Mouse (Mus musculus) heart, postnatal 14 days (tissue): Measurements from ENCODE around the gene Rwdd3. TPM values are rescaled to one million over a fixed set of nuclear protein-coding genes. Genes with fewer than 3 reads are reported as not detected.

Source experiments
- DNase-seq, 2 experiments: peaks; one replicate each; pipeline ENCODE4 v3.0.0; 2021 to 2022
- intact Hi-C: fragments of 180-260 bp; cut with DNase I; formaldehyde crosslinking; loops from one replicate; pipeline ENCODE4 v1.15.1; 2025
- long read RNA-seq, 2 experiments: library from polyadenylated mRNA; stranded (forward); transcript quantifications; one replicate each; pipeline ENCODE4 v2.0.0; 2021
- total RNA-seq, 2 experiments: library from RNA; stranded (reverse); gene quantifications; 2 replicates each; pipeline ENCODE4 v1.2.3; 2021

Gene Rwdd3
- 1 to 10 TPM; 1.3 to 1.9 TPM for total RNA-seq
- long read RNA-seq, experiment 1, partial matches to known transcripts = 0 of 1 reads
- long read RNA-seq, experiment 1, other reads (novel, unspliced or antisense) = 0 of 1 reads
- long read RNA-seq, experiment 2, partial matches to known transcripts = 0 of 4 reads
- long read RNA-seq, experiment 2, other reads (novel, unspliced or antisense) = 1 of 4 reads

DNA sequence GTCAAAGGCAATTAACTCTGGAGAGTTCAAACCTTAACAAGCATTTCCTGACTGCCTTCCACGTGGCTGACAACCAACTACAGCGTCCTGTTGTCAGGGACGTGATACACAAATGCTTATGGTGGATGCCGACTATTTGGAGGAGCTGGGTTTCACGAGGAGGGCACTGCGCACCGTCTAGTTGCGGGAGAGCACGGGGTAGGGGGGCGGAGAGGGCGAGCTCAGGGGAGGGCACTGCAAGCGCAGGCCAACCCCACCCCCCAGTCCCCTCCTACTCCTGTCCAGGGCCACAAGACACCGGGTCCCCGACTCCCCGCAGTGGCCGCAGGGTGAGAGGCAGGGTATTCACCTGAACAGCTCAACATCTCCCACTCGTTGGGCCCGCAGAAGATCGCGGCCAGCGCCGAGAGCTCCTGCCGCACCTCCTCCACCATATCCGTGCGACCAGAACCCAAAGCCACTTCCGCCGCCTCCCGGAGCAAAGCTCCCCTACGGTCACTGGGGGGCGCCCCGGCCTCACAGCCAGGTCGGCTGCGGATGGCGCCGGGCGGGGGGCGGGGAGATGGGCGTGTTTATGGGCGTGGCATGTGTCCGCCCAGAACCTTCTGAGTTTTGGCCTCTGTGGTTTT, at the start of gene Rwdd3:
Gene Rwdd3, minus strand, starts transcription at position 453 of the 629 bp plus-strand sequence.
- DNase-seq = peak; percentile 89 to 92
- intact Hi-C loops = loop anchor here (1.0 to 10.0 kb wide), 4 partner anchors 121 to 327 kb away; partner anchors contain the start of gene Cnn3

DNA sequence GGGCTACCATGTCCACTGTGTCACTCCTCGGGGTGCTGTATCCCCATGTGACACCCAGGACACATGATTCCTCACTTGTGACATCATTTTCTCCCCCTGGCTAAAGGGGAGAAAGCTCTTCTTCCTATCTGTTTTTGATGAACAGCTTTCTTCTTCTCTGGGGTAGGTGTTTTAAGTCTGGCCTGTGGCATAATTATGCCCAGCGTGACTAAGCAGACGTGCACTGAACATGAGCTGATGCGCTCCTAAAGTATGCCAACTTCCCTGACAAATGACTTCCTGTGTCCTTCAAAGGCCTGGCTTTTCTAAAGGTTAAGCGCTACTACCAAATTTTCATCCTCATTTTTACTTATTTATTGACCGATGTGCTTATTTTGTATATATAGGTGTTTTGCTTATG, 45.5 kb upstream of the Rwdd3 start:
- intact Hi-C loops = no loop called here
- DNase-seq = no peak

DNA sequence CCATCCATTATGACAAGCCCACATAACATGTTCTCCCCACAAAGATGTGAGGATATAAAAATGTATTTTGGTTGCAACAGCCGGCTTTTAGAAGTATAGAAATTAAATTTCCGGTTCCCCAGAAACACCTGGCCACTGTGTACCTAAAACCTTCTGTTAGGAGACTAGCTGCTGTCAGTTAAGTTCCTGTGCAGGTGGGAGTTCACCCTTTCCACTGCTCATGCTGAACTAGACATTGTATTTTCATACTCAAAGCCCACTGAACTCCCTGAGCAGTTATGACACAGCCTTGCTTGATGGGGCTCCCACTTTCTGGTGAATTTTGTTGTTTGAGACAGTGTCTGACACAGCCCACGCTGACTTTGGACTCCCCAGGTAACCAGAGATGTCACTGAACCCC, 42.0 kb upstream of the Rwdd3 start:
- intact Hi-C loops = no loop called here
- no peak for DNase-seq

DNA sequence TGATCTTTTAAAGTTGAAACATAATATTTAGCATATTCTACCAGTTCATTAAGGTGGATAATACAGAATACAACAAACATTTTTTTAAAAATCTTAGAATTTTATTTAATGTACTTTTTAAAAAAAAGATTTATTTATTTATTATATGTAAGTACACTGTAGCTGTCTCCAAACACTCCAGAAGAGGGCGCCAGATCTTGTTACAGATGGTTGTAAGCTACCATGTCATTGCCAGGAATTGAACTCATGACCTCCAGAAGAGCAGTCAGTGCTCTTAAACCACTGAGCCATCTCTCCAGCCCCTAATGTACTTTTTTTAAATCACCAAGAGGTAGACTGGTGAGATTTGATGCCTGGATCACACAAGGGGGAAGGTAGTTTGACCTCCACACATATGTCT, 40.7 kb upstream of the Rwdd3 start:
- intact Hi-C loops = no loop called here
- DNase-seq = no peak

DNA sequence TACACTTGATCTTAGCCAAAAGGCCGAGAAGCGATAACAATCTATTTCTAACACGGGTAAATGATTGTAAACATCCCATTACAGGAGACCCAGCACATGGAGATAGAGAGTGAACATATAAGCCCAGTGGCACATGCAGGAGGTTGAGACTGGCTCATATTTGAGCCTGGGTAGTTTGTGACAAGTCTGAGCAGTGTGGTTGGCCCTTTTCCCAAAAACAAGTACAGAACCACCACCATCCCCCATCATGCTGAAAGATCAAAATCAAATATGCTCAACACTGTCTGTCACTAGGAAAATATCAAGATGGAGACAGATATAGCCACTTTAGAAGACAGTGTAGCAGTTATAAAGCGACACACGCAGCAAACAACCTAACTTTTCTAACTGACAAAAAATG, 37.5 kb upstream of the Rwdd3 start:
- intact Hi-C loops = no loop called here
- no peak for DNase-seq

DNA sequence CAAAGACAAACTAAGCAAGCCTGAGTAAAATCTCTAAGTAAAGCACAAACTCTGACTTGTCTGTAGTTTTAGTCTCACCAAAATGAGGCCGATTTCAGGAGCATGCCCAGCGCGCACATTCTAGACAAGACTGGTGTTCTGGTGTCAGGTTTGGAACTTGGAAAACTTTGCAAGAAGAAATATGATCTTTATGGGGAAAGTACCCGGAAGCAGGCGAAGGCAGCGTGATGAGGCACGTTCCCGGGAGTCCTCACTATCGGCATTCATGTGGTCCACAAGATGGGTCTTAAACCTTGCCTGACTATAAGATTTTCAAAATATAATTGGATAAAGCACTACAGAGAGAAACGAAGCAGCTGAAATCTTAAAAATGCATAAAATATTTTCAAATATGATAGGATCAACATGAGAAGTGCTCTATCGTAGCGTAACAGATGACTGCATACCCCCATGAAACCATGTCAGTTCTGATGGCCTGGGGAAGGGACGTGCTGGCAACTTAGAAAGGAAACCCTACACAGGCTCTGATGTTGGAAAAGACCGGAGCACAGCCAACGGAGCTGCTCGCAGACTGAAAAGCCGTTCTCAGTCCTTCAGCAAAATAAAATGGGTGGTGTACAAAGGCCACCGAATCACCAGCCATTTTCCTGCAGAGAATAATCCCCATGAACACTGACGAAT, 34.8 kb upstream of the Rwdd3 start:
- no peak for DNase-seq
- intact Hi-C loops = no loop called here

DNA sequence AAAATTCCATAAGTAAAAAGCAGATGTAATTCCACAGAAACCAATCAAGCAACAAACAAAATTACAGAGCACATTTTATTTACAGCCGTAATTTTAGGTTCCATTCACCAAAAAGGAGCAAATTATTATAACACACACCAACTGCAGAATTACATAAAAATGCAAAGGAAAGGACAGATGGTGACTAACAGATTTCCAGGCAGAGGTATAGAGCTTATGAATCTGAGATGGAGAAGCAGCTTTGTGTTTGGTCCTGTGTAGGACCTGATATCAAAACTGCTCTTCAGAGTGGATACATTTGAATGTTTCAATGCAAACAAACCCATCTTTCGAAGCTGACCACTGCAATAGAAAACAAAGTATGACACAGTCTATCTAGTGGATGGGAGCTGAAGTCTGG, 31.1 kb upstream of the Rwdd3 start:
- intact Hi-C loops = no loop called here
- no peak for DNase-seq

DNA sequence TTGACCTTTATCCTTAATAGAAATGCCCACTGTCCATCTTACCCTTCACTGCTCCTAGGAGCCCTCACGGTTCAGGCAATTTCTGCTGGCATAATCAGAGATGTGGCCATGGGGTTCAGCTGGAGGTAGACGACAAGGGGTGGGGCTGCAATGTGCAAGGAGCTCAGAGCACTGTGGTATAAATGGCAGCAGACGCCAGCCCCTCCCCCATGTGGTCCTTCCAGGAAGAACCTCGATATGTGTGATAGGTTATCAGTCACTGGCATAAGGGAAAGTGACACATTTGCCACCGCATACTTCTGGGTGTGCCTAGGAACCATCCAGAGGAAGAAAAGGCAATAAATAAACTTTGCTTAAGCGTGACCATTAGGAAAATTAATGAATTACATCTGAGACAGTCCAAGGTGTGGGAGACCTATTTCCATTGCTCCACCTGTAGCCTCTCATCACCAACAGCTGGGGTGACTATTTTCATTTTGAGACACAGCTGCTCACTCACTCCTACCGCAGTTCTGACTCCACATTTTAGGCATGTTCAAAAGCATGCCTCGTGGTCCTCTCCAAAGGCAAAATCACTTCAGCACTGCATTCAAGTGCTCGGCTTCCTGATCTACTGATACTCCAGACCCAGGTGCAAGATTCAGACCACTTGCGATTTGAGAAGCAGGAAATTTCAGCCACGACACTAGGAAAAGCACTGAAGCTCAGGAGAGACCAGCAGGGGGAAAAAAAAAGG, 29.7 kb upstream of the Rwdd3 start:
- no peak for DNase-seq
- intact Hi-C loops = no loop called here

DNA sequence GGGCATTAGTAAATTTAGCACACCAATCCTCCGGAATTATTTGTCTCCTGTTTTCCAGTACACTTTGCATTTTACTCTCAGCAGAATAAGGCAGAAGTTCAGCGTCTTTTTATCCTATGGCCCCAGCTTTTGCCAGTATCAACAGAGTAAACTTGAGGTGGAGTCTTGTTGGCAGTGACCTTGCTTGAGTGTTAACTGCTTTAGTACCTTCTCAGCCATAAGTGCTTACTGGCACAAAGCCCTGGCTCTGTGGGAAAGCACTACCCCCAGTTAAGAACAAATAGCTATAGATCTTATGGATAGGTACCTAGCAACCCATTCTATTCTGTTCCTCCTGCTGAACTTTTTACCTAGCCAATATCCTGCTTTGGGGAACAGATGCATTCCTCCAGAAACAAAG, 17.7 kb upstream of the Rwdd3 start:
- no peak for DNase-seq
- intact Hi-C loops = no loop called here

DNA sequence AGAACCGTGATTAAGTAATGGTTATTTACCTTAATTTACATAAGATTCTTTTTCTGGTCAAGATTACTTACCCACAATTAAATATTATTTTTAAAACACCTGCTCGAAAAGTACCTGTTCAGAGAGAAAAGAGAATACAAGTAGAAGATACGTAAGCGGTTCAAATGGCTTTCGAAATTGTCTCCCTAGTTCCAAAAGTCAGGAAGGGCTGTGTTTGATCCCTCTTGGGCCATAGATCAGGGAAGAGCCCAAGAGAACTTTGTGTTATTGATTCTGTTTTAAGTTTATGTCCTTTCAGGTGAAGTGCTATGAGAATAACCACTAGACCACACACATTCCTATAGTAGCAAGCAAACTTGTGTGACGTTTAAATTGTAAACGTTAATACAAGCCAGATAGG, 16.0 kb upstream of the Rwdd3 start:
- no peak for DNase-seq
- intact Hi-C loops = no loop called here

DNA sequence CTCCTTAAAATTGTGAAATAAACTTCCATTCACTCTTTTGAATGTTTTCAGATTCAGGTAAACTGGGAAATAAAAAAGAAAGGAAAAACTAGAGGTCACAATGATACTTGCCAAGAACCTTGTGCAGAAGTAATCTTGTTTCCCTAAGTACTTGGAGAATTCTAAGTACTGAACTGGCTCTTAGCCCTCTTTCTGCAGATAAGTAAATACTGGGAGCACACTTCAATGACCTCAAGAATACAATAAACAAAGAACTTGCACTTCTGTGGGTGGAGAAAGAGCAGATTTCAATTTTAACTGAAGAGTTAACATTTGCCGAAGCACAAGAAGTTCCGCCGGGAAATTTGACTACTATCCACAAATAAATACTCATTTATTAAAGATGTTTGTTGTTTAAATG, 15.4 kb upstream of the Rwdd3 start:
- no peak for DNase-seq
- intact Hi-C loops = no loop called here

DNA sequence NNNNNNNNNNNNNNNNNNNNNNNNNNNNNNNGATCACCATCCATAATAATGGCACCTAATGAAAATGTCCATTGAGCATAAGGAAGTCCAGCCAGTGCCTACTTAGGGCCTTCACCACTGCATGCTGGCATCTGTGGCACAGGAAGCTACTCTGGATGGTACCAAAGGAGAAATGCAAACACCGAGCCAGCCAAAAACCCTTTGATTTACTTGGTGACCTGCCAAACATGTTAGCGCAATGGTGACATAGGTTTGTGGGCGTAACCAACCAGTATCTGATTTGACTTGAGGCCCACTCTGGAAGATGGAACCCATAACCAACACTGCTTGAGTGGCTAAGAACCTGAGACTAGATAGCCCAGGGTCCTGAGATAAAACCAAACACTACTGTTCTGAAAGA, 13.7 kb upstream of the Rwdd3 start:
- no peak for DNase-seq
- intact Hi-C loops = no loop called here

DNA sequence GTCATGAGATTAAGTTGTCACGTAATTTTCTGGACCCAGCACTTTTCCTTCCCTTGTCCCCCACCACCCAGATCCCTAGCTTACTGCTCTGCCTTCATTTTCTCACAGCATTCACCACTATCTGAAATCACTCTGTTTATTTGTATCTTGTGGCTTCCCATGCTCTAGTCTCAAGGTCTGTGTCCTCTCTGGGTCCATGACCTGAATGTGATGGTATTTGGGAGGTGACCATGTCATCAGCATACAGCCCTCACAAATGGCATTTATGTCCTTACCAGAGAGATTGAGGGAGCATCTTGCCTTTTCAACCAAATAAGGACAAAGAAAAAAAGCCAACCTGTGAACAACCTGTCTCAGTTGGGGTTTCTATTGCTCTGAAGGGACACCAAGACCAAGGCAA, 4.5 kb upstream of the Rwdd3 start:
- intact Hi-C loops = loop anchor here (10.0 kb wide), 1 partner anchor 249 kb away; the partner anchor contains the start of gene Cnn3

DNA sequence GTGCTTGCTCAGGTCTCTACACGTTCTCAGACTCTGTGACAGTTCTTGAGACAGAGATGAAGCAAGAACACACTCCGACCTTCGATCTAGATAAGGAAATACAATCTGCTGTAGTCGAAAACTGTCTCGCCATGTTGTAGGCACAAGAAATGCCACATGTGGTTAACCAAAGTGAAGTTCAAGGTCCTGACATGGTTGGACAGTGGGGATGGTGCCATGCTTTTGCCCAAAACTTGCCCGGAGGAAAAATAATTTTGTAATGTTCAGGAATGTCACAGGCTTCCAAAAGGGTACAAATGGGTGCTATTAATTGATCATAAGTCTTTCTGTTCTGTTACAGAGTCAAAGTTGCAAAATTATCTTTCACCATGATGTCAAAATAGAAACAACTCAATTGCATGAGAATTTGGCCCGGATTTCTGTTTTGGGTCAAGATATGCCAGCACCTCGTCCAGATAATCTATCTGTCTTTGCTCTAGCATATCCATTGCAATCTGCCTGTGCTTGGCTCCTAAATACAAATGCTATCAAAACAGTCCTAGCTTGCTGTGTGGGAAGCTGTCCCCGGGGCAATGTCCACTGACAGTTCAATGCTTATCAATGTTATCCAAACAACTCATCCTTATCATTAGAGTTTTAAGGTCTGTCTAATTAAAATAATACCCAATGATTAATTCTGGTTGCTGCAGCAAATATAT, 2.9 kb upstream of the Rwdd3 start:
- intact Hi-C loops = loop anchor here (5.0 to 10.0 kb wide), 2 partner anchors 133 to 250 kb away; partner anchors contain the start of gene Cnn3

More for the DNA sequence above, 4.5 kb upstream of the Rwdd3 start:
- DNase-seq = no peak

DNA sequence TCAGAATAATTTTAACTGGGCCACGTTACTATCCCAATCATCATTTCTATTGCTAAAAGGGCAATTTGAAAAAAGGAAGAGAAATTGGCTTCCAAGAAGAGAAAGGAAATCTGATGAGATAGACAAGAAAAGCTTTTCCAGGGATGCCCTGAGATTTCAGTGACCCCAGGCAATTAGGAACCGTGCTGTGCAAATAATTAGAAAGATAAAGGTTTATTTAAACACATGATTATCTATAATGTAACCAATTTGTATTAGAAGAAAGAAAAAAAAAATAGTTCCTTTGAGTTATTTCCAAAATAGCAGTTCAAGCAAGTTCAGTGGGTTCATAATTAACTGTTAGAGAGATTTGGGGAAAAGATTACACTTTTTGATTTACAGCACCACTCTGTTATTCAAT, 1.2 kb upstream of the Rwdd3 start:
- intact Hi-C loops = loop anchor here (5.0 to 10.0 kb wide), 2 partner anchors 135 to 252 kb away; partner anchors contain the start of gene Cnn3
- DNase-seq = no peak

More for the DNA sequence above, 2.9 kb upstream of the Rwdd3 start:
- no peak for DNase-seq

DNA sequence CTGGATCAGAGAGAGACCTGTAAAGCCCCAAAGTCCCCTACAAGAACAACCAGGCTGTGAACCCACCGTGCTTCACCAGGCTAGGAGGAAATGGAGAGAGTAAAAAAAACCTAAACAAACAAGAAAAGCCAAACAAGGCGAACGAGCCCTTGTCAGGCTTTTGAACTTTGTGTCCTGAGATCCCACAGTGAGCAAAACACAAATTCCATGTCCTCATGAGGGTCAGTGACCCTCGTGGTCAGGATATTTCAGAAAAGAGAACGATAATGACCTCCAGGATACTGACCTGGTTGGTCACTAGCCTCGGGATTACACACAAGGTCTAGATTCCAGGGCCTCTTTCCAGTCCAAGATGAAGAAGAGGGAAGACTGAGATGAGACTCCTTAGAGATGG, 374 bp upstream of the Rwdd3 start:
- intact Hi-C loops = loop anchor here (1.0 to 10.0 kb wide), 4 partner anchors 121 to 326 kb away; partner anchors contain the start of gene Cnn3
- DNase-seq = no peak

DNA sequence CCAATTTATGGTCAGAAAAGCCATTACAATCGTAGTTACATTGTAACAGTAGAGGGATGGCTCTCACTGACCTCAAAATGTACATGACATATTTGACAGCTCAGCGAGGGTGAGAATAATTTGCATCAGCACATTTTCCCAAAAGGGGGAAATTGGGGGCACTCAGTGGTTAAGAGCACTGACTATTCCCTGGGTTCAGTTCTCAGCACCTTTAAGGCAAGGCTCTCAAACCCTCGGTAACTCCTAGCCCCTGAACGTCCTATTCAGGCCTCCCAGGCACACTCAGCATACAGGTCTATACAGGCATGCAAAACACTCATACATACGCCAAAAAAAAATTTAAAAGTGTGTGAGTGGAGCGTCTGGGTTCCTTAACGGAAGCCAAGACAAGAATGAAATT, 864 bp downstream of the Rwdd3 start:
- no peak for DNase-seq
- intact Hi-C loops = loop anchor here (1.0 to 10.0 kb wide), 4 partner anchors 122 to 328 kb away; partner anchors contain the start of gene Cnn3

DNA sequence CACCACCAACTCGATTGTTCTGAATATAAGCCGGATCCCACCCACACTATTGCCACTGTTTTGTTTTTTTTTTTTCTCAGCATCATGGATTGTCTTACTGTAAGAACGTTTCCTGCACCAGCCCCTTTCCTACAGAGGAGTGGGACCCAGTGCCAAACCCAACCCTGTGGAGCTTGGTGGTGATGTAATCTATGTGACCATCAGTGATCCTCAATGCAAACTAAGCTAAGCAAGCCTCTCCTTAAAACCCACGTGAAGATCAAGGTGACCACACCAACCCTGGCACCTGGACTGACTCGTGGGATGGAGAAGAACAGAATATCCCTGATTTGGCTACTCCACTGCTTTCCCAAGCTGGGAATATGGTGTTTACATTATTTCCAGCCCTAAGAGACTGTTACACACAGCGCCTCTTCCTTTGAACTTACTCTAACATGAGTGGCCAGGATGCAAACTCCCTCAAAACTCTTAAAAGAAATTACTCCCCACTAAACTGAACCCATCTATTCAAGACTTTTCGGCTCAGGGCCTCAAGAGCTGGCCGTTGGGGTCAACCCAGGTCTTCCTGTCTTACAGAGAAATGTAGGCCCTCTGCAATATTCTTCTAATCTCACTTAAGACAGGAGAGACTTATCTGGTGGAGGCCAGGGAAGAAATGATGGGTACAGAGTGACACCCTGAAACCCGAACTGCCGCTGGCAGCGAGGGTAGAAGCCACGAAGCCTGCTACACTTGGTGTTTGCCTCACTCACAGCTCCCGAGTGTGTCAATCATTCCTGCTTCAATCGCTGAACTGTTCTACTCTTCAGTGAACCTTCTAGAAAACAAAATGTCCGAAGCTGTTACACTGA, 2.2 kb downstream of the Rwdd3 start:
- intact Hi-C loops = no loop called here
- no peak for DNase-seq

DNA sequence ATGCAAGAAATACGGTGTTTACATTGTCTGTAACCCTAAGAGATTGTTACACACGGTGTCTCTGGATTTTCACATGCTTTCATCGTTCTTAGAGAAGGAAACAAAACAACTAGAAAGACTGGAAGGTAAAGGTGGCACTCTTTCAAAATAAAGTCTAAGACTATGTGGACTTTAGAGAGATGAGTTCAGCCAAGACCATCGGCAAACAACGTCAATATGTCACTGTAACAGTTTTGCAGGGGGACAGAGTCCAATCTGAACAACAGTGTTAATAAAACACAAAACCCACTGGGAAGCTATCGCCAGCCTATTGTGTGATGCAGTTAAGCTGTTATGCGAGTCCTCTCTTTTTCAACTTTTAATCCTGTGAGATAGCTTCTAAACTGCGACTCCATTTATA, 2.9 kb downstream of the Rwdd3 start:
- no peak for DNase-seq
- intact Hi-C loops = no loop called here
